Mouse (Mus musculus) hindbrain, embryonic 14.5 days (tissue): ENCODE results near the gene Fkbp2. TPM values are rescaled to one million over a fixed set of nuclear protein-coding genes. Genes with fewer than 3 reads are reported as not detected.
A peak's percentile ranks its signal among the peaks of the same experiment; 100 is the strongest.

Experiments
- ATAC-seq: fragments of 200-750 bp; cut with Nextera tagmentation; 2 replicates; pipeline ENCODE4 v1.8.0; 2017; ENCODE audit warnings: moderate number of reproducible peaks, mild to moderate bottlenecking, moderate TSS enrichment, moderate library complexity; ENCODE audit not compliant: low FRiP score
- DNase-seq: peaks from one replicate; pipeline ENCODE4 v3.0.0-alpha.2; 2015; ENCODE audit warnings: low spot score
- H3K27ac ChIP-seq: fragments of 300-500 bp; sonication (generic); 2 replicates; pipeline ENCODE4 v1.5.1; 2014; ENCODE audit warnings: mild to moderate bottlenecking, moderate library complexity
- H3K27me3 ChIP-seq: fragments of 300-500 bp; sonication (generic); 2 replicates; pipeline ENCODE4 v1.6.1; 2014; ENCODE audit warnings: mild to moderate bottlenecking, low read length, mixed read lengths; ENCODE audit not compliant: control insufficient read depth, insufficient read depth
- H3K36me3 ChIP-seq: fragments of 300-500 bp; sonication (generic); replicated peaks from 2 replicates; pipeline ENCODE4 v1.6.1; 2014; ENCODE audit not compliant: control insufficient read depth, insufficient read depth
- H3K4me1 ChIP-seq: fragments of 300-500 bp; sonication (generic); replicated peaks from 2 replicates; pipeline ENCODE4 v1.6.1; 2014; ENCODE audit warnings: antibody characterized with exemption, low read length, mixed read lengths; ENCODE audit not compliant: control insufficient read depth, insufficient read depth
- H3K4me2 ChIP-seq: fragments of 300-500 bp; sonication (generic); replicated peaks from 2 replicates; pipeline ENCODE4 v1.6.1; 2014; ENCODE audit warnings: mild to moderate bottlenecking, moderate library complexity
- H3K4me3 ChIP-seq: fragments of 300-500 bp; sonication (generic); replicated peaks from 2 replicates; pipeline ENCODE4 v1.5.1; 2014; ENCODE audit warnings: mild to moderate bottlenecking, low read length
- H3K9ac ChIP-seq: fragments of 300-500 bp; sonication (generic); 2 replicates; pipeline ENCODE4 v1.6.1; 2014
- H3K9me3 ChIP-seq: fragments of 300-500 bp; sonication (generic); 2 replicates; pipeline ENCODE4 v1.6.1; 2016; ENCODE audit warnings: low read length; ENCODE audit not compliant: control insufficient read depth
- WGBS: fragments of 180-500 bp; shearing (Covaris S2); extraction: QIAGEN DNeasy Blood & Tissue Kit; methylation state at CpG from one replicate; pipeline ENCODE4 v1.1.7; 2014; 5-methylcytosine and 5-hydroxymethylcytosine counted together
- polyA plus RNA-seq: library from polyadenylated mRNA; unstranded; fragments of >200 nt; fragmentation: Nextera tagmentation; extraction: Ambion mirVana; gene quantifications from 2 replicates; pipeline ENCODE4 v1.2.1, GENCODE M21; 2014

The Fkbp2 gene
- polyA plus RNA-seq, 1 experiment from 2014 or later: 101 TPM

DNA sequence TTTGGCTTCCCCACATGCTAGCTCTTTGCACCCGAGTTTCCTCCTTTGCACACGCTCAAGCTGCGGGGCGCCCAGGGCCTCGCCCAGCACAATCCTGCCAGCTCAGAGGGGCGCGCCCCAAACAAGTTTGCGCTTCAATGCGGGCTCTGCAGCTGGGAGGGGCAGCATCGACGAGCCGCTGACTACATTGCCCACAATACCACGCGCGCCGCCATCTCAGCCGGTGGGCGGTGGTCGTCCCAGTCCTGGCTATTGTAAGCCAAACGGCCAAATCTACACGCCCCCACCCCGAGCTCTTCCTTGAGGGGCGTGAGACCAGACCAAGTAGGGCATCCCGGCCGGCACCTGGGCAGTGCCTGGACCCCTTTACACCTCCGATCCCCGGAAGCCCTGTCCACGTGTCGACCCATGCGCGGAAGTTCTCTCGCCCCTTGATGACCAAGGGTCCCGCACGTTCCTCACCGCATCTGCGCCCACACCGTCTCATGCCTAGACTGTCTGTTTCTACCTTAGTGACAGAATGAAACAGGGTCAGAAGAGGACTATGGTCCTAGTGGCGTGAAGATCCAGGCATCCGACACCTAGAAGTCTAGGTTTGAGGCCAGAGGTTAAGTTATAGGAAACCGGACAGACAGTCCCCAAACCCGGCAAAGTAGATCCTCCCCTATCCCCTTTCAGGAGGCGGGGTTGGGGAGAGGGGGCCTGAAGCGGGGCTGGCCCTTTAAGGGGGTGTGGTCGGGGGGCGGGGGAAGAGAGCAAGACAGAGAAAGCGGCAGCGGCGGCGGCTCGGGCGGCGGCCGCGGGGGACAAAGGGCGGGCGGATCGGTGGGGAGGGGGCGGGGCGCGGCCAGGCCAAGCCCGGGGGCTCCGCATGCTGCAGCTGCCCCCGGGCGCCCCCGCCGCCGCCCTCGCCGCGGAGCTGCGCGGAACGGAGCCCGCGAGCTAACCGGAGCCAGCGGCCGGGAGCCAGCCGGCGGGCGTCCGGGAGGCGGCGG is 5.8 kb downstream of the Fkbp2 start, which contains the start of gene Ppp1r14b:
Ppp1r14b (plus strand) TSS at position 758 of the 995 bp plus-strand sequence.
- H3K4me3 ChIP-seq: peak within 1 kb of the TSS; percentile 66
- peak within 1 kb of the TSS; percentile 95 for H3K27ac ChIP-seq
- peak within 1 kb of the TSS; percentile 81 for H3K4me2 ChIP-seq
- WGBS: under 1% methylated on average over 75 of the region's 84 CpGs
- H3K36me3 ChIP-seq: peaks cover 22% of the 10 kb centered on the region
- H3K9me3 ChIP-seq: no peaks in the 10 kb centered on the region
- DNase-seq (peak; percentile 79), ATAC-seq (peak; percentile 61)
- peak within 1 kb of the TSS; percentile 80 for H3K9ac ChIP-seq
- peaks cover 30% of the 10 kb centered on the region for H3K4me1 ChIP-seq
- peaks cover 11% of the 10 kb centered on the region for H3K27me3 ChIP-seq

DNA sequence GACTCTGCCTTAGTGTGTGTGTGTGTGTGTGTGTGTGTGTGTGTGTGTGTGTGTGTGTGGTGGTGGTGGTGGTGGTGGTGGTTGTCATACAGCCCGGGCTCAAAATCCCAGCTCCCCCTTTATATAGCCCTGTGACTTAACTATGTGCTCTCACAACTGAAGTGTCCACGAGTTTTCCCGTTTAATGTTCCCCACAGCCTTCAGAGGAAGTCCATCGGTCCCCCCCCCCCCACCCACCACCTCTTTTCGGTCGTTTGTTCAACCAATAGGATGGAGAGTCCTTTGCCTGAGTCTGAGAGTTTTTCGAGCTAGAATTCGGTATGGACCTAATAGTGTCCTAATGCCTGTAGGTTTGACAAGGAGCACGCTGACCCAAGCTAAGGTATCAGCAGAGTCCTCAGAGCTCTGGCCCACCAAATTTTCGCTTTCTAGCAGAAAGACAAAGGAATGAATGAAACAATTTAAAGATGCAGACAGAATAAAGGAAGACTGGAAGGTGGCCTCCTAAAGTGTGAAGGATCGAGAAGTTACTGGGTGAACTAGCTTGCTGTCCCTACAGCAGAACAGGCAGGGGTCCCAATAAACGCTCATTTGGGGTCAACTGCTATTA is 6.6 kb downstream of the Fkbp2 start:
- H3K9ac ChIP-seq: peak overlapping the region; percentile 80
- whole genome bisulfite sequencing: 35% methylated on average over 12 of the region's 12 CpGs
- H3K4me2 ChIP-seq: peak overlapping the region; percentile 81
- peaks cover 20% of the 10 kb centered on the region for H3K27me3 ChIP-seq
- H3K27ac ChIP-seq: 0 out of 2 replicates have a peak overlapping the region, but pooled peaks have one; percentile 95
- no peaks in the 10 kb centered on the region for H3K9me3 ChIP-seq
- peak overlapping the region; percentile 66 for H3K4me3 ChIP-seq
- DNase-seq (no peak), ATAC-seq (no peak)
- peaks cover 22% of the 10 kb centered on the region for H3K4me1 ChIP-seq
- H3K36me3 ChIP-seq: peaks cover 21% of the 10 kb centered on the region

DNA sequence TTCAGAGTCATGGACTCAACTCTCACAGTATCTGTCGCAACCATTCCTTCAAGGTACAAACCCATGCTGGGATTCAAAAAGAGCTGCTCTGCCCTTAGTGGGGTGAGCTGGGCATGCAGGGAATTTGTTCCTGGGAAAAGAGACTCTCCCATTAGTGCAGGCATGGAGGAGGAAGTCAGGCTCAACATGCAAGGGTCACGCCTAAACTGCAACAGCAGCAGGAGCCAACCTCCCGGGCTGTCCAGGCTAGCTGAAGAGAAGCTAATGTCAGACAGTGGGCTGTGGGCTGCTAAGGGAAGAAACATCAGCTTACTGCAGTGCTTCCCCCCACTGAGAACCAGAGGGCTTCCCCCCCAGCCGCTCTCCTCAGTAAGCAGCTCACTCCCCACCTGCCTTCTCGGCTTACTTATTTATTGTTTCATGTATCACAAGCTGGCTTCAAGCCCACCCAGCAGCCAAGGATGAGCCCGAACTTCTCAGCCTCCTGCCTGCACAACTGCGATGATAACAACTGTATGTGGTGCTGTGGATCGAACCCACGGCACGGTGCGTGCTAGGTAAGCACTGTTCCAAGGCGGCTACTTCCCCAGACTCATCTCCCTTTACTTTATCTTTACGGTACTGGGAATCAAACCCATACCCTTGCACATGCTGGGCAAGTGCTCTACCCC is 7.9 kb downstream of the Fkbp2 start:
- DNase-seq (no peak), ATAC-seq (no peak)
- no peak overlapping the region for H3K27ac ChIP-seq
- H3K4me2 ChIP-seq: no peak overlapping the region
- 80% methylated on average over 13 of the region's 13 CpGs for WGBS
- H3K36me3 ChIP-seq: peaks cover 8% of the 10 kb centered on the region
- no peak overlapping the region for H3K4me3 ChIP-seq
- no peak overlapping the region for H3K9ac ChIP-seq
- H3K4me1 ChIP-seq: peaks cover 17% of the 10 kb centered on the region
- H3K9me3 ChIP-seq: no peaks in the 10 kb centered on the region
- peaks cover 23% of the 10 kb centered on the region for H3K27me3 ChIP-seq

DNA sequence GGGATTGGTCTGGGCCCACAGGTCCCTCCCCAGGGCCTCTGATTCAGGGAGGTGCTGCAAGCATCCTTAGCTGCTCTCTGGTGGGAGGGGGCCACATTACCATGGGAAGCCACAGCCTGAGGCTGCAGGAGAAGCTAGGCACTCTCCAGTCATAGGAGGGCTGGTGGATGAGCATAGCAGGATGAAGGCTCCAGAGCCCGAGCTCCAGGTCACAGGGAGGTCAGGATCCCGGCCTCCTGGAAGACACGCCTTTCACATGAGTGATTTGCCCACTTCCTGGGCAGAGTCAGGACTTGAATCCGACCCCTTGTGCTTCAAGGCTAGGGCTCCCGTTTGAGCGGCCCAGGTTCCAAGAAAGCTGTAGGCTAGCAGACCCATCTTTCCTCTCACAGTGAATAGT is 8.7 kb downstream of the Fkbp2 start:
- Histone ChIP-seq H3K4me3 (no peak overlapping the region), H3K9ac (no peak overlapping the region), H3K27me3 (peaks cover 23% of the 10 kb centered on the region), H3K27ac (no peak overlapping the region), H3K9me3 (no peaks in the 10 kb centered on the region), H3K4me1 (peaks cover 13% of the 10 kb centered on the region), H3K36me3 (peaks cover 2% of the 10 kb centered on the region; the same call in 1 of the 2 replicates), H3K4me2 (no peak overlapping the region)
- DNase-seq (no peak), ATAC-seq (no peak)
- 46% methylated on average over 6 of the region's 6 CpGs for WGBS

DNA sequence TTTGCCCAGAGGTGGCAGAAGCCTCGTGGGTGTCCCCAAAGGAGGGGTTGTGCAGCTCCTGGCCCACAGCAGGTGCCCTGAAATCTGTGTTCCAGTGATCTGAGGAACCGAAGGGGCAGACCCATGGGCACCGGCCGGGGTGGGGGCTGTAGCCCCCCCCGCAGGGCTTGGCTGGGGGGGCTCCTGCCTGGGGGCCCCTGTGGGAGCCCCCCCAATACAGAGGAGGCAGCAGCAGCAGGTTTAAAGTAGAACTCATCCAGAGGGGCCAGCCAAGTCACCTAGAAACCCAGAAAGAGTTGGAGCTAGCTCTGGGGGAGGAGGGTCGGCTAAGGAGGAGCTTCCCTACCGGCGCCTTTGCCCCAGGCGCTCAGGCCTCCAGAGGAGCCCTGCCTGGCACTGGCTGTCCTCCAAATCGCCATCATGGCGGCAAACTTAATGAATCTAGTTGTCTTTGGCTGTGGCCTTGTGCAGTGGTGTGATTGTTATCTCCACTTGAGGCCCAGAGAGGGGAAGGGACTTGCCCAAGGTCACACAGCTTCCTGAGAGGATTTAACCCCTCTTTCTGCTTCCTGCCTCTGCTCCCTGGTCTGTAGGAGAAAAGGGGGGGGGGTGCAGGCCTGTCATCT is 9.7 kb downstream of the Fkbp2 start:
- DNase-seq (no peak), ATAC-seq (no peak)
- H3K27ac ChIP-seq: no peak overlapping the region
- no peaks in the 10 kb centered on the region for H3K9me3 ChIP-seq
- WGBS: 18% methylated on average over 11 of the region's 11 CpGs
- H3K4me3 ChIP-seq: no peak overlapping the region
- peaks cover 23% of the 10 kb centered on the region for H3K27me3 ChIP-seq
- peak overlapping the region; percentile 20; the same call in 1 of the 2 replicates for H3K9ac ChIP-seq
- H3K4me1 ChIP-seq: peaks cover 9% of the 10 kb centered on the region
- peak overlapping the region; percentile 47; the same call in 1 of the 2 replicates for H3K4me2 ChIP-seq
- no peaks in the 10 kb centered on the region for H3K36me3 ChIP-seq

DNA sequence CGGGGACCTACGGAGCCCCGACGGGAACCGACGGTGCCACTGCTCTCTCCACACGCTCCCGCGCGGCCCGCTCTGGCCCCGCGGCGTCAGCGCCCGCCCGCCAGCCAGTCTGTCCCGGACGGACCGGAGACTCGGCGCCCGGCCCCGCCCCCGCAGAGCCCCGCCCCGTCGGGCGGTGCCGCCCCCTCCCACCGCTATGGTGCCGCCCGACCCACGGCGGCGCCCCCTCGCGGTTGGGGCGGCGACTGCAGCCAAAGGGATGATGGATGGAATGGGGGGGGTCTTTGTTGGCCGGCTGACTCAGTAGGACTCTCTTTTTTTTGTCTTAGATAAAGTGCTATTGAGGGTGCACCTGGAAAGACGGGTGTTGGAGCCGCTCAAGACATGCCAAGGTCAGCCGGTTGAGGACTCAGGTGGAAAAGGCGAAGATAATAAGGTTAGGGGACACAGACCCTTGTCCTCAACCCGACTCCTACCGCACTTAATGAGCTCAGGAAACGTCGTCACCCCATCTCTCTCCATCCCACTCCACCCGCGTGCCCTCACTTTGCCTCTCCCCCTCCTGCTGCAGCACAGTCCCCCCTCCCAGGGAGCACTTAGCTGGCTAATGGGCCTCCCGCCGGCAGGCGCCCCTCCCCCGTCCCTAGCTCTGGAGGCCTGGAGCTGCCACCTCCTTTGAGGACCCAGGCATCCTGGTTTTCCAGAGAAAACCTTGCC is 10.5 kb downstream of the Fkbp2 start:
- Histone ChIP-seq H3K27ac (no peak overlapping the region), H3K4me2 (peak overlapping the region; percentile 47), H3K9ac (peak overlapping the region; percentile 52), H3K9me3 (no peaks in the 10 kb centered on the region), H3K4me1 (peaks cover 9% of the 10 kb centered on the region), H3K36me3 (no peaks in the 10 kb centered on the region), H3K4me3 (peak overlapping the region; percentile 39), H3K27me3 (peaks cover 23% of the 10 kb centered on the region)
- peak; percentile 6; the same call in 1 of the 2 replicates for ATAC-seq
- DNase-seq: peak; percentile 45
- WGBS: 2% methylated on average over 55 of the region's 55 CpGs

DNA sequence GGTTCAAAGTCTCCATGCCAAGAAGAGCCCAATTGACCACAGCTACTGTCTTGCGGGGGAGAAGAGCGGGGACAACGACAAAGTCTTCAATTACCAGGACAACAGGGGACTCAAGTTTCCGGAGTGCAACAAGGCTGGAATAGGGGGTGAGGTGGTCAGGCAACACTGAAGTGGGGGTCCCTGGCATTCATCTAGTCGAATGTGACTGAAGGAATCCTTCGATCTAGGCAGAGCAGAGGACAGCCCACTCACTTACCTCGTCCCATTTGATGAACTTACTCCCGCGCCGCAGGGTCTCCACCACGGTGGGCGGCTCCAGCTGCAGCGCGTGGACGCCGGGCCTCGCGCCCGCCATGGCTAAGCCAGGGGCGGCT is 11.0 kb downstream of the Fkbp2 start:
- H3K4me2 ChIP-seq: peak overlapping the region; percentile 47
- DNase-seq: no peak

DNA sequence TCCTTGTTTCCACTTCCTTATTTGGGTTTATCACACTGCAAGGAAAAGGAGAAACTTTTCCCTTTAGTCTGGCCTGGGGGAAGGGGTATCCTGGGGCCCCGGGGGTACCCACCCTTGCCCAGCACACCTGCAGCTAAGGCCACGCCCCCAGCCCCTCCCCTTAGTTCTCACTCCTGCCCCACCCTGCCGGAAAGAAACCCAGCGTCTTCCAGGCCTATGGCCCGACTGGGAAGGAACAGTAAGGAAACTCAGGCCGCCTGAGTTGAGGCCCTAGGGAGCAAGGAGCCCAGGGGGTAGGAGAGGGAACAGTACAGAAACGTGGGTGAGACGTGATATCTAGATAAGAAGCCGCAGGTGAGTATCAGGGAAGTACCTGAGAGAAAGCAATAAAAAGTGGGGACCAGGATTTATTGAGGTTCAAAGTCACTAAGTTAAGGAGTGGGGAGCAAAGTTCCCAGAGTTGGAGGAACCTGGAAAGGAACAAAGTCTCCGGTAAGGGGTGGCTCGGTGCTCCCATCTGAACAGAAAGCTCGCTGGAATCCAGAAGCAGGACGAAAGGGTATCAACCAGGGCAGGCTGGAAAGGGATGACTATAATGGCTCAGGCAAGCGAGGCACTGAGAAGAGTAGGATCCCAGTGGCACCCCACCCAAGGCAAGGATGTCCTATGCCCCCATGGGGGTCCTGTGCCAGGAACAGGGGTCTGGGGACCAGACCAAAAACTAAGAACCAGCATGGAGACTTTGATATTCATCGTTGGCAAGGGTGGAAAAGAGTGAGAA is 11.6 kb downstream of the Fkbp2 start:
- H3K9ac ChIP-seq: no peak overlapping the region; the same call in 1 of the 2 replicates
- WGBS: 17% methylated on average over 15 of the region's 15 CpGs
- ATAC-seq: no peak
- H3K4me3 ChIP-seq: peak overlapping the region; percentile 39
- peak overlapping the region; percentile 47 for H3K4me2 ChIP-seq
- H3K27ac ChIP-seq: no peak overlapping the region
- H3K27me3 ChIP-seq: peaks cover 23% of the 10 kb centered on the region
- H3K4me1 ChIP-seq: peaks cover 9% of the 10 kb centered on the region
- DNase-seq: no peak
- no peaks in the 10 kb centered on the region for H3K36me3 ChIP-seq
- no peaks in the 10 kb centered on the region for H3K9me3 ChIP-seq

More for the DNA sequence above, 11.0 kb downstream of the Fkbp2 start:
- Histone ChIP-seq H3K4me1 (peaks cover 9% of the 10 kb centered on the region), H3K36me3 (no peaks in the 10 kb centered on the region), H3K9ac (peak overlapping the region; percentile 52), H3K9me3 (no peaks in the 10 kb centered on the region), H3K4me3 (peak overlapping the region; percentile 39), H3K27me3 (peaks cover 23% of the 10 kb centered on the region), H3K27ac (no peak overlapping the region)
- under 1% methylated on average over 20 of the region's 20 CpGs for WGBS
- ATAC-seq: no peak
